Mouse (Mus musculus) CH12.LX (cell line): Measurements from ENCODE around the gene Btbd10. TPM values are rescaled to one million over a fixed set of nuclear protein-coding genes. Genes with fewer than 3 reads are reported as not detected.

Experiments
- DNase-seq: peaks from one replicate; pipeline ENCODE4 v3.0.0-alpha.2; 2013; ENCODE audit errors: extremely low read depth
- H3K27ac ChIP-seq: 2 replicates; pipeline ENCODE4 v1.5.1; 2012; ENCODE audit warnings: low read depth, mild to moderate bottlenecking, control low read depth, moderate library complexity; ENCODE audit not compliant: insufficient read depth
- H3K27me3 ChIP-seq: replicated peaks from 2 replicates; pipeline ENCODE3; 2012; ENCODE audit warnings: inconsistent platforms
- H3K36me3 ChIP-seq, 2 experiments: replicated peaks in 1 of 2; 2 replicates each; pipeline versions ENCODE3 to v1.6.1; 2012; ENCODE audit warnings: inconsistent platforms in 1 of 2, low read length in 1 of 2, mild to moderate bottlenecking in 1 of 2, mixed read lengths in 1 of 2, moderate library complexity in 1 of 2; ENCODE audit not compliant: control insufficient read depth in 1 of 2, insufficient read depth in 1 of 2
- H3K4me1 ChIP-seq, 2 experiments: 2 replicates each; pipeline ENCODE4 v1.6.1; 2012; ENCODE audit warnings: inconsistent platforms in 1 of 2, moderate library complexity in 1 of 2; ENCODE audit not compliant: insufficient read depth in 2 of 2, control insufficient read depth in 1 of 2
- H3K4me2 ChIP-seq: 2 replicates; pipeline ENCODE4 v1.6.1; 2012; ENCODE audit warnings: low read depth, mild to moderate bottlenecking, control low read depth; ENCODE audit not compliant: poor library complexity, insufficient read depth, severe bottlenecking
- H3K4me3 ChIP-seq, 3 experiments: fragments of 150-350 bp in 1 of 3; sonication (generic) in 1 of 3; replicated peaks in 1 of 3; 2 replicates each; pipeline versions ENCODE3 to v1.5.1; 2011 to 2012; ENCODE audit warnings: low read depth in 2 of 3, low read length in 2 of 3, mild to moderate bottlenecking in 2 of 3, moderate library complexity in 2 of 3, control low read depth in 1 of 3, improper control_type of control experiment in 1 of 3, inconsistent platforms in 1 of 3, mixed read lengths in 1 of 3; ENCODE audit not compliant: poor library complexity in 1 of 3
- H3K79me2 ChIP-seq: replicated peaks from 2 replicates; pipeline ENCODE4 v1.6.1; 2012; ENCODE audit warnings: mild to moderate bottlenecking, moderate library complexity; ENCODE audit not compliant: control insufficient read depth, poor library complexity, insufficient read depth, severe bottlenecking; ENCODE audit errors: extremely low read depth
- H3K9ac ChIP-seq: 2 replicates; pipeline ENCODE4 v1.6.1; 2012; ENCODE audit warnings: low read depth, mild to moderate bottlenecking, control low read depth, moderate library complexity; ENCODE audit not compliant: insufficient read depth
- H3K9me3 ChIP-seq: replicated peaks from 2 replicates; pipeline ENCODE3; 2012; ENCODE audit warnings: low read length, inconsistent platforms, mixed read lengths
- CHD1 ChIP-seq: IDR thresholded peaks from 2 replicates; pipeline ENCODE4 v1.6.1; 2012; ENCODE audit warnings: low read depth, low read length, improper control_type of control experiment, inconsistent platforms
- CHD2 ChIP-seq: IDR thresholded peaks from 2 replicates; pipeline ENCODE4 v1.6.1; 2011; ENCODE audit warnings: low read length, improper control_type of control experiment
- CTCF ChIP-seq, 2 experiments: IDR thresholded peaks in 1 of 2; conservative IDR thresholded peaks in 1 of 2; 2 replicates each; pipeline ENCODE4 v1.5.1; 2011 to 2012; ENCODE audit warnings: low read depth in 2 of 2, low read length in 2 of 2, improper control_type of control experiment in 1 of 2, inconsistent platforms in 1 of 2, mild to moderate bottlenecking in 1 of 2, moderate library complexity in 1 of 2
- E2F4 ChIP-seq: IDR thresholded peaks from 2 replicates; pipeline ENCODE4 v1.6.1; 2011; ENCODE audit warnings: low read depth, low read length, improper control_type of control experiment; ENCODE audit not compliant: insufficient replicate concordance
- ELF1 ChIP-seq: IDR thresholded peaks from 2 replicates; pipeline ENCODE4 v1.6.1; 2014; ENCODE audit warnings: low read depth, mild to moderate bottlenecking, inconsistent platforms, low read length, improper control_type of control experiment
- EP300 ChIP-seq: IDR thresholded peaks from 2 replicates; pipeline ENCODE4 v1.6.1; 2011; ENCODE audit warnings: low read length, improper control_type of control experiment
- ETS1 ChIP-seq: conservative IDR thresholded peaks from 2 replicates; pipeline ENCODE4 v1.6.1; 2012; ENCODE audit warnings: low read depth, mild to moderate bottlenecking, inconsistent platforms, low read length, improper control_type of control experiment, moderate library complexity
- GABPA ChIP-seq: IDR thresholded peaks from 2 replicates; pipeline ENCODE4 v1.6.1; 2012; ENCODE audit warnings: low read depth, low read length, improper control_type of control experiment, inconsistent platforms; ENCODE audit not compliant: insufficient replicate concordance
- JUND ChIP-seq: conservative IDR thresholded peaks from 2 replicates; pipeline ENCODE4 v1.6.1; 2011; ENCODE audit warnings: low read depth, low read length, improper control_type of control experiment
- KAT2A ChIP-seq: IDR thresholded peaks from 2 replicates; pipeline ENCODE4 v1.6.1; 2012; ENCODE audit warnings: low read length, improper control_type of control experiment, inconsistent platforms; ENCODE audit not compliant: insufficient replicate concordance
- MAZ ChIP-seq: IDR thresholded peaks from 2 replicates; pipeline ENCODE4 v1.6.1; 2012; ENCODE audit warnings: low read depth, mild to moderate bottlenecking, inconsistent platforms, low read length, improper control_type of control experiment, moderate library complexity
- MXI1 ChIP-seq: IDR thresholded peaks from 2 replicates; pipeline ENCODE4 v1.6.1; 2011; ENCODE audit warnings: mild to moderate bottlenecking, low read depth, low read length, improper control_type of control experiment
- MYC ChIP-seq: IDR thresholded peaks from 2 replicates; pipeline ENCODE4 v1.6.1; 2011; ENCODE audit warnings: low read depth, mild to moderate bottlenecking, improper control_type of control experiment, low read length
- NRF1 ChIP-seq: IDR thresholded peaks from 2 replicates; pipeline ENCODE4 v1.6.1; 2014; ENCODE audit warnings: low read depth, mild to moderate bottlenecking, inconsistent platforms, low read length, improper control_type of control experiment, moderate library complexity
- PAX5 ChIP-seq: IDR thresholded peaks from 2 replicates; pipeline ENCODE4 v1.6.1; 2012; ENCODE audit warnings: low read length, inconsistent platforms, mixed read lengths
- POLR2A ChIP-seq: IDR thresholded peaks from 2 replicates; pipeline ENCODE4 v1.6.1; 2011; ENCODE audit warnings: low read depth, mild to moderate bottlenecking, improper control_type of control experiment, low read length
- RCOR1 ChIP-seq: conservative IDR thresholded peaks from 2 replicates; pipeline ENCODE4 v1.6.1; 2012; ENCODE audit warnings: low read depth, mild to moderate bottlenecking, inconsistent platforms, low read length, improper control_type of control experiment
- SMC3 ChIP-seq: IDR thresholded peaks from 2 replicates; pipeline ENCODE4 v1.6.1; 2011; ENCODE audit warnings: low read depth, low read length, improper control_type of control experiment
- TBP ChIP-seq: conservative IDR thresholded peaks from 2 replicates; pipeline ENCODE4 v1.6.1; 2011; ENCODE audit warnings: low read depth, low read length, improper control_type of control experiment
- USF2 ChIP-seq: conservative IDR thresholded peaks from 2 replicates; pipeline ENCODE4 v1.6.1; 2011; ENCODE audit warnings: low read depth, low read length, improper control_type of control experiment
- ZC3H11A ChIP-seq: IDR thresholded peaks from 2 replicates; pipeline ENCODE4 v1.6.1; 2012; ENCODE audit warnings: low read depth, mild to moderate bottlenecking, inconsistent platforms, low read length, improper control_type of control experiment
- ZKSCAN1 ChIP-seq: IDR thresholded peaks from 2 replicates; pipeline ENCODE4 v1.6.1; 2012; ENCODE audit warnings: low read depth, inconsistent platforms, low read length, improper control_type of control experiment, borderline replicate concordance
- ZMIZ1 ChIP-seq: IDR thresholded peaks from 2 replicates; pipeline ENCODE4 v1.6.1; 2012; ENCODE audit warnings: low read depth, mild to moderate bottlenecking, inconsistent platforms, low read length, improper control_type of control experiment
- ZNF384 ChIP-seq: IDR thresholded peaks from 2 replicates; pipeline ENCODE4 v1.6.1; 2012; ENCODE audit warnings: low read depth, low read length, improper control_type of control experiment, inconsistent platforms
- dilution Hi-C: fragments of 300-500 bp; cut with MboI; formaldehyde crosslinking; loops from 2 replicates; pipeline ENCODE4 v1.14.3; 2020; ENCODE audit warnings: low sequenced_read_pairs; ENCODE audit not compliant: extremely low pct_unique_long_range_greater_than_20kb, extremely low pct_ligation_motif_present
- in situ Hi-C: fragments of 300-500 bp; cut with MboI; formaldehyde crosslinking; loops from 3 replicates; pipeline ENCODE4 v1.14.3; 2019; ENCODE audit warnings: low sequenced_read_pairs, low pct_ligation_motif_present, low pct_unique_long_range_greater_than_20kb, mixed read lengths
- polyA plus RNA-seq: library from polyadenylated mRNA; unstranded; fragments of >175 nt; gene quantifications from 2 replicates; pipeline ENCODE4 v1.2.1, GENCODE M21; 2012; ENCODE audit warnings: low read depth; ENCODE audit not compliant: insufficient read length
- total RNA-seq, 2 experiments: library from RNA; depleted of rRNA; stranded (reverse); fragments of 300-350 nt in 1 of 2; fragments of >200 nt in 1 of 2; gene quantifications; 2 replicates each; pipeline ENCODE4 v1.2.3; 2012 to 2014

Gene Btbd10
- total and polyA plus RNA-seq, 3 experiments, result 13.6 to 23.9 (median 17.0) TPM

- TF ChIP-seq ZNF384, result no peak
- TF ChIP-seq ETS1, result no peak
- TF ChIP-seq E2F4, result no peak
- no peak for TF ChIP-seq ELF1
- TF ChIP-seq ZC3H11A, result no peak
- no peak for TF ChIP-seq JUND
- TF ChIP-seq SMC3, result no peak
- no peak for TF ChIP-seq MXI1
- TF ChIP-seq ZKSCAN1, result no peak
- TF ChIP-seq RCOR1, result no peak
- Histone ChIP-seq H3K9ac (no peak overlapping the region), H3K79me2 (no peaks in the 10 kb centered on the region), H3K4me1 (no peaks in the 10 kb centered on the region), H3K4me3 (no peak overlapping the region), H3K36me3 (peaks cover 0 to 2% of the 10 kb centered on the region in 2 experiments), H3K27ac (no peak overlapping the region), H3K9me3 (no peaks in the 10 kb centered on the region), H3K27me3 (no peaks in the 10 kb centered on the region), H3K4me2 (no peak overlapping the region)
- in situ Hi-C loops (no loop called here), dilution Hi-C loops (no loop called here)
- no peak for DNase-seq
Measured at GRCm38 (mm10) chr7:113347694-113348093, 21.5 kb downstream of the Btbd10 start.

- in situ Hi-C loops (no loop called here), dilution Hi-C loops (no loop called here)
- DNase-seq, result no peak
- Histone ChIP-seq H3K4me1 (no peaks in the 10 kb centered on the region), H3K4me2 (no peak overlapping the region), H3K9ac (no peak overlapping the region), H3K79me2 (no peaks in the 10 kb centered on the region), H3K4me3 (no peak overlapping the region), H3K36me3 (peaks cover 0 to 2% of the 10 kb centered on the region in 2 experiments), H3K27ac (no peak overlapping the region), H3K27me3 (no peaks in the 10 kb centered on the region), H3K9me3 (no peaks in the 10 kb centered on the region)
- TF ChIP-seq JUND, result no peak
- TF ChIP-seq GABPA, result no peak
- TF ChIP-seq POLR2A, result no peak
- no peak for TF ChIP-seq TBP
- TF ChIP-seq ELF1, result no peak
- TF ChIP-seq ZC3H11A, result no peak
- TF ChIP-seq KAT2A, result no peak
- TF ChIP-seq EP300, result no peak
- no peak for TF ChIP-seq ZKSCAN1
Measured at GRCm38 (mm10) chr7:113347271-113347670, 21.9 kb downstream of the Btbd10 start.

- in situ Hi-C loops, result no loop called here
- DNase-seq, result no peak
- Histone ChIP-seq H3K4me3 (no peak overlapping the region), H3K9me3 (no peaks in the 10 kb centered on the region), H3K27ac (no peak overlapping the region), H3K4me2 (no peak overlapping the region), H3K79me2 (no peaks in the 10 kb centered on the region), H3K4me1 (no peaks in the 10 kb centered on the region), H3K9ac (no peak overlapping the region), H3K27me3 (no peaks in the 10 kb centered on the region), H3K36me3 (peaks cover 3 to 8% of the 10 kb centered on the region in 2 experiments)
- TF ChIP-seq MYC (no peak), USF2 (no peak), NRF1 (no peak), CHD1 (no peak), MAZ (no peak), CHD2 (no peak), E2F4 (no peak), ZC3H11A (no peak), ZMIZ1 (no peak), TBP (no peak), CTCF (conservative IDR thresholded peaks at IDR 0.05 in 1 of 2, IDR thresholded peaks at IDR 0.05 in 1 of 2; ENCODE audit: low read depth in 2 of 2, low read length in 2 of 2) (no peak), PAX5 (no peak)
- dilution Hi-C loops, result no loop called here
Measured at GRCm38 (mm10) chr7:113335250-113335649, 33.9 kb downstream of the Btbd10 start.
